Mouse (Mus musculus) midbrain, embryonic 12.5 days (tissue): Measurements from ENCODE around the gene Coro1c. TPM values are rescaled to one million over a fixed set of nuclear protein-coding genes. Genes with fewer than 3 reads are reported as not detected.

ENCODE experiments used
- ATAC-seq: fragments of 200-750 bp; cut with Nextera tagmentation; 2 replicates; pipeline ENCODE4 v1.8.0; 2017; ENCODE audit warnings: low read depth, moderate TSS enrichment, moderate library complexity; ENCODE audit not compliant: low FRiP score
- H3K27ac ChIP-seq: fragments of 300-500 bp; sonication (generic); replicated peaks from 2 replicates; pipeline ENCODE4 v1.5.1; 2016; ENCODE audit warnings: mild to moderate bottlenecking
- H3K27me3 ChIP-seq: fragments of 300-500 bp; sonication (generic); 2 replicates; pipeline ENCODE4 v1.6.1; 2016; ENCODE audit warnings: mild to moderate bottlenecking
- H3K36me3 ChIP-seq: fragments of 300-500 bp; sonication (generic); 2 replicates; pipeline ENCODE4 v1.6.1; 2016
- H3K4me1 ChIP-seq: fragments of 300-500 bp; sonication (generic); 2 replicates; pipeline ENCODE4 v1.6.1; 2016
- H3K4me2 ChIP-seq: fragments of 300-500 bp; sonication (generic); replicated peaks from 2 replicates; pipeline ENCODE4 v1.6.1; 2016; ENCODE audit warnings: mild to moderate bottlenecking, moderate library complexity
- H3K4me3 ChIP-seq: fragments of 300-500 bp; sonication (generic); 2 replicates; pipeline ENCODE4 v1.5.1; 2016; ENCODE audit warnings: mild to moderate bottlenecking
- H3K9ac ChIP-seq: fragments of 300-500 bp; sonication (generic); replicated peaks from 2 replicates; pipeline ENCODE4 v1.6.1; 2016; ENCODE audit warnings: mild to moderate bottlenecking, moderate library complexity
- H3K9me3 ChIP-seq: fragments of 300-500 bp; sonication (generic); 2 replicates; pipeline ENCODE4 v1.6.1; 2016; ENCODE audit warnings: mild to moderate bottlenecking
- WGBS: fragments of 180-500 bp; shearing (Covaris S2); methylation state at CpG from one replicate; pipeline ENCODE4 v1.1.7; 2016; 5-methylcytosine and 5-hydroxymethylcytosine counted together
- polyA plus RNA-seq: library from polyadenylated mRNA; unstranded; fragments of >200 nt; fragmentation: Nextera tagmentation; extraction: Ambion mirVana; gene quantifications from 2 replicates; pipeline ENCODE4 v1.2.1, GENCODE M21; 2016

Gene Coro1c
- polyA plus RNA-seq, 1 experiment from 2014 or later: 227 TPM

GRCm38 (mm10) chr5:113799691-113800090 lies 108.9 kb downstream of the Coro1c start:
- Histone ChIP-seq H3K4me3 (0 out of 2 replicates have a peak overlapping the region, but pooled peaks have one; percentile 9), H3K4me1 (peaks cover 23% of the 10 kb centered on the region), H3K27me3 (peaks cover 36% of the 10 kb centered on the region), H3K27ac (peak overlapping the region; percentile 52; the same call in 1 of the 2 replicates), H3K36me3 (no peaks in the 10 kb centered on the region), H3K9me3 (no peaks in the 10 kb centered on the region), H3K9ac (peak overlapping the region; percentile 21; the same call in 1 of the 2 replicates), H3K4me2 (no peak overlapping the region)
- WGBS: 54% methylated on average over 5 of the region's 5 CpGs
- no peak for ATAC-seq

- H3K27me3 ChIP-seq: peaks cover 36% of the 10 kb centered on the region
- no peak overlapping the region for H3K4me3 ChIP-seq
- H3K36me3 ChIP-seq: no peaks in the 10 kb centered on the region
- H3K4me1 ChIP-seq: peaks cover 23% of the 10 kb centered on the region
- no peak for ATAC-seq
- H3K9me3 ChIP-seq: no peaks in the 10 kb centered on the region
- H3K9ac ChIP-seq: no peak overlapping the region
- no peak overlapping the region for H3K4me2 ChIP-seq
- WGBS: 82% methylated on average over 9 of the region's 9 CpGs
- H3K27ac ChIP-seq: no peak overlapping the region
Observed at GRCm38 (mm10) chr5:113798525-113798924, 110.0 kb downstream of the Coro1c start.

GRCm38 (mm10) chr5:113797149-113797882 lies 111.2 kb downstream of the Coro1c start:
- ATAC-seq: no peak
- H3K9ac ChIP-seq: no peak overlapping the region
- 13% methylated on average over 19 of the region's 19 CpGs for WGBS
- no peaks in the 10 kb centered on the region for H3K36me3 ChIP-seq
- no peak overlapping the region for H3K4me3 ChIP-seq
- peaks cover 23% of the 10 kb centered on the region for H3K4me1 ChIP-seq
- H3K27ac ChIP-seq: no peak overlapping the region
- no peaks in the 10 kb centered on the region for H3K9me3 ChIP-seq
- peak overlapping the region; percentile 14; the same call in 1 of the 2 replicates for H3K4me2 ChIP-seq
- H3K27me3 ChIP-seq: peaks cover 36% of the 10 kb centered on the region

GRCm38 (mm10) chr5:113796401-113797148 lies 112.0 kb downstream of the Coro1c start:
- 11% methylated on average over 13 of the region's 13 CpGs for WGBS
- no peak overlapping the region for H3K9ac ChIP-seq
- H3K4me2 ChIP-seq: peak overlapping the region; percentile 14; the same call in 1 of the 2 replicates
- ATAC-seq: no peak
- peaks cover 36% of the 10 kb centered on the region for H3K27me3 ChIP-seq
- no peak overlapping the region for H3K27ac ChIP-seq
- H3K9me3 ChIP-seq: no peaks in the 10 kb centered on the region
- no peak overlapping the region for H3K4me3 ChIP-seq
- H3K36me3 ChIP-seq: no peaks in the 10 kb centered on the region
- H3K4me1 ChIP-seq: peaks cover 23% of the 10 kb centered on the region

Other genes with a start within 250 kb of the Coro1c start
- not detected in 2 replicates for gene 1700069L16Rik, start 184.0 kb downstream of the Coro1c start, polyA plus RNA-seq
- gene Ficd, start 173.0 kb downstream of the Coro1c start, polyA plus RNA-seq: 6.5 and 6.9 TPM in 2 replicates
- 80.7 and 81.6 TPM in 2 replicates for gene Sart3, start 136.2 kb downstream of the Coro1c start, polyA plus RNA-seq
- 113 and 117 TPM in 2 replicates for gene Iscu, start 136.0 kb downstream of the Coro1c start, polyA plus RNA-seq
- 19.1 and 26.4 TPM in 2 replicates for gene Tmem119, start 108.2 kb downstream of the Coro1c start, polyA plus RNA-seq
- 1.1 and 1.4 TPM in 2 replicates for gene Selplg, start 76.1 kb downstream of the Coro1c start, polyA plus RNA-seq
- 16.0 and 18.5 TPM in 2 replicates for gene Ssh1, start 85.1 kb upstream of the Coro1c start, polyA plus RNA-seq
- not detected in 2 replicates for gene Dao, start 94.9 kb upstream of the Coro1c start, polyA plus RNA-seq
- gene Usp30, start 156.7 kb upstream of the Coro1c start, polyA plus RNA-seq: 17.5 and 19.4 TPM in 2 replicates
- 47.6 and 51.7 TPM in 2 replicates for gene Svop, start 182.8 kb upstream of the Coro1c start, polyA plus RNA-seq
- gene Alkbh2, start 219.5 kb upstream of the Coro1c start, polyA plus RNA-seq: 8.9 and 12.7 TPM in 2 replicates
- 40.2 and 41.6 TPM in 2 replicates for gene Ung, start 221.6 kb upstream of the Coro1c start, polyA plus RNA-seq
- 2.5 and 3.1 TPM in 2 replicates for gene Acacb, start 237.8 kb upstream of the Coro1c start, polyA plus RNA-seq